Mouse (Mus musculus) cerebellum, postnatal 36 days (tissue): ENCODE measurements around the gene Aldh3b3.

ENCODE experiments used
- DNase-seq, 2 experiments: peaks; one replicate each; pipeline ENCODE4 v3.0.0; 2021 to 2022; ENCODE audit warnings: mixed read lengths in 2 of 2

The Aldh3b3 gene

DNA sequence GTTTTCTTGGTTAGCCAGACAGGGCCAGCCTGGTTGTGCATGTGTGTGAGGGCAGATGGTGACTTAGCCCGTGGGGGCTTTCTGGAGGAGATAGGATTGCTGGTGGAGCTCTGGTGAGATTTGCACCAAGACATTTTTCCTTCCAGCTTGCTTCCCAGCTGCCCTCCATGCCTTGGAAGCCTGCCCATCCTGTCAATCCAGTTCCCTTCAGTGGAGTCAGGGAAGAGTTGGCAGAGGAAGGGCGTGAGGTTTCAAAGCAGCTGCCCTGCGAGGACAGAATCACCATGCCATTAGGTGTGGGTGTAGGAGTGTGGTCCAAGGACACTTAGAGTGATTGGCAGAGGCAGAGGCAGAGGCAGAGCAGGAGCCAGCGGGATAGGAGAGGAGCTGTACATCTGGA lies at the start of gene Aldh3b3:
TSS of gene Aldh3b3 (plus strand) at position 176 of the 400 bp plus-strand sequence.
- no peak for DNase-seq

DNA sequence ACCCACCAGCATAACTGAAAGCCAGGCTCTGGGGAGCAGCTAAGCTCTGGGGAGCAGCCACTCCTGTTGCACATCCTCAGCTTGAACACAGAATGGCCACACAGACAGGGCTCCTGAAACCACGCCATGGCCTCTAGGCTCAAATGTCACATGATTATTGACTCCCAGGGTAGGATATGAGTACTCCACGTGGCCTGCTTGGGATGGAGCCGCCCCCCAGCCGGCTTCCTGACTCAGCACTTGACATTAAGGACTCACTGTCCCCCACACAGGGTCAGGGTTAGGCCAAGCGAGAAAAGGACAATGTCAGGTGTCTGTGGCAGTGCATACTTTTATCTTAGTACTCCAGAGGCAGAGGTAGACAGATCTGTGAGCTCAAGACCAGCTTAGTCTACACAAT lies 48.2 kb upstream of the Aldh3b3 start:
- no peak for DNase-seq

DNA sequence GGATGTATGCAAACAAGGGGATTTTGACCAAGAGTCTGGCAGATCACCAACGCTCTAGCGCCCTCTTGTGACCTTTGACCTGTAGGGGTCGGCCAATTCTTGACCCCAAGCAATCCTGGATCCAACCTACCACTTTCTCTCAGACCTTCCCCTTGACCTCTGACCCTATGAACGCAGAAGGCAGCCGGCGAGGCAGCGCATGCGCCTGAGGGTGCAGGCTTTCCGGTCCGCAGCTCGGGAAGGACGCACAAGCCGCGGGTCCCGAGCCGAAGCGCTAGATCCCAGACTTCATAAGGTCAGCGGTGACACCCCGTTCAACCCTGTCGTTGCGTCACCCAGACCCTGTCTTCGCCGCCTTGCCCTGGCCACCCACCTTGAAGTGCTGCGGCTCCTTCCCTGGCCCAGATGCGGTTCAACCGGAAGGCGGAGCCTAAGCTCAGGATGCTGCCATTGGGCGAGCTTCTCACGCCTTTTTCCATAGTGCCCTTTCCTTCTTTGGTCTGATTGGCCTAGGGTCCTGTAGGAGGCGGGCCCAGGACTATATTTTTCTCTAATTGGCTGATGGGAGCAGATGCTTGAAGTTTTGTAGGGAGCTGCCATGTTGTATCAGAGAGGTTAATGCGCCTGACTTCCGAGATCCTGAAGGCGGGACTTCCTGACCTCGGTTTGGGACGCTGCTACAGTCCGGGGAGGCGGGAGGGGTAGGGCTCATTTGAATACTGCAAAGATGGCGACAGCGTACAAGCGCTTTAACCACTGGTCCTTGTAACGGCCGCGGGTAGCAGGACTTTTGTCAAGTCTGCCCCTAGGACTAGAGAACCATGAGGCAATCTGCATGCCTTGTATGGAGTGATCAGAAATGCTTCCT lies 45.9 kb upstream of the Aldh3b3 start, which contains the start of gene Ndufs8:
TSS of gene Ndufs8 (minus strand) at position 438 of the 868 bp plus-strand sequence.
- peak; percentile 86 to 93 for DNase-seq

DNA sequence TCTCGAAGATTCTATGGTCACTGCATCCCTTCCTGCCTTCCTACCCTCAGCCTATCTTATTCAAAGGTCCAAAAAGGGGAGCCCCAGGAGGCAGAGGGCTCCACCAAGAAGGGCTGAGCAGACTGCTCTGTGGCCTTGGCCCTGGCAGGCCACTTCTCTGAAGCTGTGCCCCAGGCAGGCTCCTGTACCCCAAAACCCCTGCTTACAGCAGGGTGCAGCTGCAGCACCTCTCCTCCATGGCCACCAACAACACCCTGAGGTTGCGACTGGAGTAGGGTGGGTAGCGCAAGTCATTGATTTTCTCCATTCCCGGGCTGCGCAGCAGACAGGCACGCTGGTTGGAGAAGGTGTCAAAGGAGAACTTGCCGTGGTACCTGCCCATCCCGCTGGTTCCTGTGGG lies 44.8 kb upstream of the Aldh3b3 start:
- no peak for DNase-seq

DNA sequence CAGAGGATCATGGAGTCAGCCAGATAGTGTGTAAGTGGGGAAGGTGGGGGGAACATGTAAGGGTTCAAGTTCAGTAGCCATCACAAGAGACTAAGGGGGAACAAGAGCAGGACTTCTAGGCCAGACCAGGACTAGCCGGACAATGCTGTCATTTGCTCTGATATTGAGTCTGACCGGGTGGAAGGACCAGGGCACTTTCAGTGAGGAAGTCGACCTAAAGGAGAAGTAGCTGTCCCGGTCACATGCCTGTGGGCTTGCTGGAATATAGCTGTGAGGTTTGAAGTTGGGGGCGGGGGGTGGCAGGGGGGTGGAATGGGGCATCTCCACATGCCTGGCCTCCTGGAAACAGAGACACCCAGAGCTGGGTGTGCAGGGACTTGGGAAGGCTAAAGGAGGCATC lies 43.9 kb upstream of the Aldh3b3 start:
- no peak for DNase-seq

DNA sequence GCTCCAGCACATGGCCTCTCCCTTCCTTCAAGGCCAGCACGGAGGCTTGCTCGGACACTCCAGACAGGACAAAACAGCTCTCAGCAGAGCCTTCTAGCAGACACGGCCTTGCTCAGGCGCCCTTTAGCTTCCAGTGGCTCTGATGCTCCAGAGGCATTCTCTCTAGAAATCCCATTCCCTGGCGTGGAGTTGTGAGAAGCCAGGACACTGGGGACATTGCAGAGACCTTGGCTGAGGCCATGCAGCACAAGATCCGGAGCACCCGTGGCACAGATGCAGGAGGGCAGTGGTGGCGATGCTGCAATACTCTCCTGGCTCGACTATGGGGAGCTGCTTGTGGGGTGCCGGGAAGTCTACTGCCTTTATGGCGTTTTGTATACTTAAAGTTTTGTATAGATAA lies 41.7 kb upstream of the Aldh3b3 start:
- no peak for DNase-seq

DNA sequence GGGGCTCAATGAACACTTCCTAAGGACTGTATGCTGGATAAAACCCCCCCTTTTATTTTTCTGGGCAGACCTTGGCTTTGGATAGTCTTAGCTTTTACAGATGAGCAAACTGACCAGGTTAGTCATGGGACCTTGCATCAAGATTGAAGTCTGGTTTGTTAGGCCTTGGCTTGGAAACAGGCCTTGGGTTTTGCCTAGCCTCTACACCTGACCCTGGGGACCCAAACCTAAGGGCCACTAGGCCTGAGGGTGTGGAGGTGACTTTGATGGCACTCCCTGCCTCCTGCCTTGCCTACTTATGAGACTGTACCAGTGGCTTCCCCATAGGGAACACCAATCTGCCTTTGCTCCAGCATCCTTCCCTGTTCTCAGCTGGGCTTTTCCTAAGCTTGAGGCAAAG lies 38.5 kb upstream of the Aldh3b3 start:
- no peak for DNase-seq

DNA sequence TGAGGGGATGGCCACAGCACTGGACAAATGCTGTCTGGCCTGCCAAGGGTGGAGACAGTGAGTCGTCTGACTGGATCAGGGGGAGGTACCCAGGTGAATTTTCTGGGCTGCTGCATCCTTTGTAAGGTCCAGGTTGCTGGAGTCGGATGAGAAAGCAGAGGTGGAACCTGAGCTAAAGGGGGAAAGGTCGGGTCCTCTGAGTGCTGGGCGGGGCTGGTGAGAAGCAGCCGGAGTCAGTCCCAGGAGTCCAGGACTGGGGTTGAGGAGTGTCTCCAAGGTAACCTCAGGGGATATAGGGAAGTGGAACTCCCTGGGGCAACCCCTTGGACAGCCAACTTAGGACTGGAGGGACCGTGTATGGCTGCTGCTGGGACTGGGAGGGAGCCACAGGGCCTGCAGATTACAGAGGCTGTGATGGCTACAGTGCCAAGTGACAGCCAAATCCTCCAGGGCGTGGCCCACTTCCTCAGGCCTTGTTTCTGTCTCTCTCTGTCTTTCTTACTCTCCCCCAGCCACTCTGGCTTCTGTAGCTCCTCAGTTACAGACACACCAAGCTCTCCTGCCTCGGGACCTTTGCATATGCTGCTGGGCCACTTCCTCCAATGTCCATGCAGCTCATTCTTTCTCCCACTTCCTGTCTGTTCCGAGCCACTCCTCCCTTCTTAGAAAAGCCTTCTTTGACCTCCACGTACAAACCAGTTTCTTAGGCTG lies 35.6 kb upstream of the Aldh3b3 start:
- no peak for DNase-seq

DNA sequence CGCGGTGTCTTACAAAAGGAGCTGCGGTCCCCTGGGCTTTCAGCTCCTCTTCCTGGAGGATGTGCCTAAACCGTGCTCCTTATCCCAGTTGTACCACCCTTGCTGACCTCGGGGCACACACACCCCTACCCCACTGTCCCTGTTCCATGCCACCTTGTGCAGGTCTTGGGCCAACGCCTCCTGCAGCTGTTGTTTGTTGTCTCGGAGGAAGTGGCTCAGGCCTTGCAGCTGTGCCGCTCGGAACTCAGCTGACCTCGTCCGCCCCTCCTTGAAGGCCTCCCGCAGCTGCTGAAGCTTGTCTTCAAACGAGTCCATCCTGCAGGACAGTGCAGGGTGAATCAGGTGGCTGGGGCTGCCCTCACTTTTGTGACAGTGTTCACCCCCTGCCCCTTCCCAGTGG lies 34.9 kb upstream of the Aldh3b3 start:
- no peak for DNase-seq

DNA sequence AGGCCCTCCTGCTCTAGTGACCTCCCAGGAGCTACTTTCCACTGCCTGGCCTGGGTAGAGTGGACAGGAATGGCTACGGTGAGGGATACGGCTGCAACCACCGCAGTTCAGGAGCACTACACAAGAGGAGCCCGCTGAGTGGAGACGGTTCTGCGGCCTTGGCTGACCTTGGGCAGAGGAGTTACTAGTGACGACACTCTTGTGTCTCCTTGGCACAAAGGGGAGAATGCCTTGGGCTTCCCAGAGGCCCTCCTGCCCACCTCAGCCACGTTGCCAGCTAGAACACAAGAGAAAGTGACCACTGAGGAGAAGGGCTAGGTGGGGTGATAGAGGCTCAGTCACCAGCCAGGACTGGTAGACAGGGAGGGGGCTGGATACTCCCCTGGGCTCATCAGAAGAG lies 34.3 kb upstream of the Aldh3b3 start:
- DNase-seq = no peak

DNA sequence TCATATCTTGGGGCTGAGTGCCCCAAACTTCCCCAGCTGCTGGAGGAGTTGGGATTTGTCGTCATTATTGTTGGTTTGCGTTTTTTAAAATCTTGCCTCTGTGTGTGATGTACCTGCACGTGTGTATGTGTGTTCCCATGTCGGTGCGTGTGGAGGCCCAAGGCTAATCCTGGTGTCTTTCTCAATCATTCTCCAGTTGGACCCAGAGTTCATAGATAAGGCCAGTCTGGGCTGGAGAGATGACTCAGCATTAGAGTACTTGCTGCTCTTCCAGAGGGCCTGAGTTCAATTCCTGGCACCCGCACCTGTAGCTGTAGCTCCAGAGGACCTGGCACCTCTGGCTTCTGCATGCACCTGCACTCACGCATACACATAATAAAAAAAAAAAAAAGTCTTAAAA lies 33.6 kb upstream of the Aldh3b3 start:
- DNase-seq = no peak

DNA sequence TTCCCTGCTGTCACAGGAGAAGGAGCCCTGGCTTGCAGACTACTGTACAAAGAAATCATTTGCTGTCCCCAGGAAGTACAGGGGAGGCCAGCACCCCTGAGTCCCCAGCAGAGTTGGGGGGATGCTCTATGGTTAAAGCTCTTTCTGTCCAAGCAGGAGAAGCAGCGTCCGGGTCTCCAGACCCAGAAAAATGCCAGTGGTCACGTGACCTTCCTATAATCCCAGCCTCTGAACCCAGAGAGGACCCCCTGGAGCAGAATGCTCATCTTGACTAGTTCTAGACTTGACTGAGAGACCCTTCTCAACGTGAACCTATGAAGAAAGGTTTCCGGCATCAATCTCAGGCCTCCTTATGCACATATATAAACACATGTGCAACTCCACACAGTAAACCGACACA lies 32.6 kb upstream of the Aldh3b3 start:
- no peak for DNase-seq

DNA sequence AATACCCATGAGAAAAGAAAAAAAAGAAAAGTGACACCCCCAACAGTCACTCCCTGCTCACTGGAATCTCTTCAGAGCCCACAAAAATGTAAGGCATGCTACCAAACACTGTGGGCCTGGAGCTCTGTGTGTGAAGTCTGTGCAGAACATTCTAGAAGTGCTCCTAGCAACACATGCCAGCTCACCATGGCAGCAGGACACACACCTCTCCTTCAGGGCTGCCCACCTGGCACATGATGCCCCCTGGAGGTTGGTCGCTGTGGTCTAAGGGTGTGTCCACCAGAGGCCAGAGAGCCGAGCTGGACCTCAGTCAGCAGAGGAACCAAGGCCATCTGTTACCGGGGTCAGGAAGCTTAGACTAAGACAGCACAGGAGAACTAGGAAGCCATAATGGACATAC lies 32.2 kb upstream of the Aldh3b3 start:
- DNase-seq = peak; percentile 48 to 54

DNA sequence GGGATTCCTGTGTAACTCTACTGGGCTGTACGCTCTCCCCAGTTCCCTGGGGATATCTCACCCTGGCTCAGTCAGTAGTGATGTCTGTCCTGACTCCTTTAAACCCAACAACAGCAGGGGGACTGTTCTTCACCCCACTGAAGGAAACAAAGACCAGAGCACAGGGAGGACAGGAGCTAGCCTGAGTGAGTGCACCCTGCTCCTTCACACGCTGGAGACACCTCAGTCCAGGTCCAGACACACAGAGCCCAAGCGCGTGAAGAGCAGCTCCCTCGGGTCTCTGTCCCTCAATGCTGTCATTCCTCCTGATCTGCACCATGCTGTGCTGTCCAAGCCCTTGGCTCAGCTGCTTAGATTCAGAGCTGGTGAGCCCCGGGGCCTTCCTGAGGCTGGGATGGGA lies 31.8 kb upstream of the Aldh3b3 start:
- no peak for DNase-seq

DNA sequence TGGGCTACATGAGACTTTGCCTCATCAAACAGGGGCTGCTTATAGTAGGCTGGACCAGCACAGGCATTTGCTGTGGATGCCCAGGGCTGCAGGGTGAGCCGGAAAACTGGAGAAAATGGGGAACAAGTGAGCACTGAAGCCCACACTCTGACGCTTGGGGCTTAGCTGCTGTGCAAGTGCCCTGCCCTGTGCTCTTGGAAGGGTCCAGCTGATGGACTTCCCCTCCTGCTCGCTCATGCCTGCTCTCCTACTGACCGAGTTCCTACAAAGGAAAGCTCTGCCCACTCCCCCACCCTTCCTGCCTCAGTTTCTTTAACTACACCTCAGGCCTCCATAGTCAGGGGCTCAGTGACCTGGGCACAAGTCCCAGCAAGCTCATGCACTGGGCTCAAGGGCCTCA lies 30.5 kb upstream of the Aldh3b3 start:
- no peak for DNase-seq

DNA sequence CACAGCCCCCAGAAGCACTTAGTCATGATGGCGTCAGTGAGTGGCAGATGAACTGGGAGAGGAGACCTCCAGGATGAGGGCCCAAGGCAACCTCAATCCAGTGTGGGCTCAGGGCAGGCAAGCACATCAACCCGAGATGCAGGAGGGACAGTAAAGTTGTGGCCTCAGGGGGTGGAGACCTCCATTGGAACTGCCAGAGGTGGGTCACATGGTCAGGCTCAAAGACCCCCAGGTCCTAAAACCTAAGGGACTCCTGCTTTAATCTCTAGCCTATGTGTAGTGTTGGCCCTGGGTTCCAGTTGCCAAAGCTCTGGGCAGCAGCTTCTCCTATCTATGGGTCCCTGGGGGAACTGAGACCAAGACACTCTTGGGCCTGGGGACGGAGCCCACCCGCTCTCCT lies 29.7 kb upstream of the Aldh3b3 start:
- DNase-seq = no peak

DNA sequence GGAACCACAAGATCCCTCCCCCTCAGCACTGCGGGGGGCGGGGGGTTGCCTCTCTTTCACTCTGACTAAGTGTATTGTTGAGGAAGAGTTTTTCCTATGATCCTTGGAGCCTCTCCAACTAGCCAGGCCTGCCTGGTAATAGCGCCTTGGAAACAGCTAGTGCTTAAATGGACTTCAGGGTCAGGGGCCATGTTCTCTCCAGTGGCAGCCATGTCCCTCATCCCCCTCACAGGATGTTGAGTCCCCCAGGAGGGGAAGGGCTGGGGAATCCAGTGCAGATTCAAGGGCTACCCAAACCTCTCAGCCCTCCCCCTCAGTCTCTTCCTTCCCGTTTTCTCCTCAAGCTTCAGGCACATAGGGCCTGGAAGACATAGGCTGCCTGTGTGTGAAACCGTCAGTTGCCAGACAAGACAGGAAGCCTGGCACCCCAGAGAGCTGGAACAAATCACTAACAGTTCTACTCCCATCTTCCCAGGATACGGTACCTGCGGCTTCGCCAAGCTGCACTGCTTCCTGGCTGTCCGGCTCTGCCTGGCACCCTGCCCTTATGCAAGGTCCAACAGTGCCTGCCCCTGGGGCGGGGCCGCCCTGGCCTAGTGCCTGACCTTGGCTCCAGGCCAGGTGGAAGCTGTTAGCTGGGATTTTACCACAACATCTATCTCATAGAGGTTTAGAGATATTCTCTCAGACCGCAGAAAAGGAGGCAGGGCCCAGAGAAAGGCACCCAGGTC lies 29.1 kb upstream of the Aldh3b3 start, which contains the start of gene Aldh3b1:
TSS of gene Aldh3b1 (minus strand) at position 598 of the 731 bp plus-strand sequence.
- DNase-seq = peak; percentile 89

DNA sequence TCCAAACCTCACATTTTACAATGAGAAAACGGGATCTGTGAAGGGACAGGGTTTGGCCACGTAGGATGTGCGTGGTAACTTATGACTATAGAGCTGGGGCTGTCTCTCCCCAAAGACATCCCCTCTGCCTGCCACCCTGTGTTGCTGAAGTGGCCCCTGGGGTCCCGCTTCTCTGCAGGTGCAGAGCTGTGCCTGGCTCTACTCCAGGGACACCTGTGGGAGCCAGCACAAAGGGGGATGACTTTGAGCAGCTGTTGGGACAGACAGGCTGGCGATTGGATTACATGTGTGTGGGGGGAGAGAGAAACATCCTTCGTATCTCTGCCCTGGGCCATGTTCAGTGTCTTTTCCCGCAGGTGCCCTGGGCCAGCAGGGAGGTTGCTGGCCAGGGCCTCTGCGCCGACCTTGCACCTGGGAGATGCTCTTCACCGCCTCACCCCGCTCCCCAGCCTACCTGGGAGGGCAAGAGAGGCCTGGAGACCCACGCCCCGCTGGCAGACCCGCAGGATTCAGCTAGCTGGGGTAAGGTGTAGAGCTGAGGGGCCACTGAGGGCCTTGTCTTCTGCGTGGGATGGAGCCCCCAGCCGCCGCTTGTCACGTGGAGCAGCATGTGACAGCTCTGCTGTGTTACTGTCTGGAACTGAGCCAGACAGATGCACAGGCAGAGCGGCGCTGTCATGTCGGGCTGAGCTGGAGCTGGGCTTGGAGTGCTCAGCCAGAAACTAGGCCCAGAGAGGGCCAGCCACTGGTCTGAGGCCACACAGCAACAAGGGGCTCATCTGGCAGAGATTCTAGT lies 28.0 kb upstream of the Aldh3b3 start:
- no peak for DNase-seq

DNA sequence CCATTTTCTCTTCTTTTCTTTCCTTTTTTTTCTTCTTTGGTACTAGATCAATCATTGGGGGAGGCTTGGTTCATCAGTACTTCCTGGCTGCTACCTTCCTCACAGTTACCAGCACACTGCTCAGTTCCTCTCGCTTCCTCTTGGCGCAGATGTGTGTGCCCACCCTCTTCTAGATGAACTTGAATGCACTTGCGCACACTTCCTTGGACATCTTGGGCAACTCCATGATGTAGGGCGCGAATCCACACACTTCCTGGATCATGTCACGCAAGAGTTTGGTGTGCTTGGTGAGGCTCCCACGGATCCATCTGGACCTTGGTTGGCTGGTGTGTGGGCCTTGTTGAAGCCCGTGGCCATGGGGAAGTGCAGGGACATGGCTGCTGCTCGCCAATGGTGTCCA lies 26.7 kb upstream of the Aldh3b3 start:
- no peak for DNase-seq

DNA sequence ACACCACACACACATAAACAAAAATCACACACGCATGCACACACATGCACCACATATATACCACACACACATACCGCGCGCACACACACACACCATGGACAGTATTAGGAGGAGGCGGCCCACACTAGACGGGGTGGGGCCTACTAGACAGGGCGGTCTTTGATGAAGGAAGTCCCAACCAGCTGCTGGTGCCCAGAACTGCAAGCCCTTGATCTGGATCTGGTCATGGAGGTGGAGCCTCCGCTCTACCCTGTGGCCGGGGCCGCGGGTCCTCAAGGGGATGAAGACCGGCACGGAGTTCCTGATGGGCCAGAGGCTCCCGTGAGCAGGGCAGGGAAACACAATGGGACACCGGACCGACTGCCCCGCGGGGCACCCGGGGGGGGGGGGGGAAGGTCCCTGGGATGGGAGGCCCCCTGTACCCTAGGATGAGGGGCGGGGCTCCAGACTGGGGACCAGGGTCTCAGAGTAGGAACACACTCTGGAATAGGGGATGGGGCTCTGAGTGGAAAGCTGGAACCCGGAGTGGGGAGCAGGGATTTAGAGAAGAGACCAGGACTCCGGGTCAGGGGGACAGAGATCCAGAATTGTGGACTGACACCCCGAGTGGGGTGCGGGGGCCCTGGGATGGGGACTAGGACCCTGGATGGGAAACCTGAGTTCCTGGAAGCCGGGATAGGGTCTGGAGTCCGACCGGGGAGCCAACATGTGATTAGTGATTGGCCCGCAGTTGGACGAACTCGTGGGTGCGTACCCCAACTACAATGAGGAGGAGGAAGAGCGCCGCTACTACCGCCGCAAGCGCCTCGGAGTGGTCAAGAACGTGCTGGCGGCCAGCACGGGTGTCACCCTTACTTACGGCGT lies 23.2 kb upstream of the Aldh3b3 start, which contains the start of gene Unc93b1:
TSS of gene Unc93b1 (plus strand) at position 155 of the 864 bp plus-strand sequence.
- DNase-seq = no peak
